Mouse (Mus musculus) layer of hippocampus, adult 18-20 months (tissue): ENCODE data around the gene Baat. TPM values are rescaled to one million over a fixed set of nuclear protein-coding genes. Genes with fewer than 3 reads are reported as not detected.
"Not testable (repeated sequence)": the region's sequence is repeated elsewhere in the genome, so short reads cannot be mapped to it uniquely, and the experiment has no call there.

Experiments
- DNase-seq, 2 experiments: peaks; one replicate each; pipeline ENCODE4 v3.0.0; 2022; ENCODE audit warnings: low spot score in 2 of 2
- total RNA-seq, 2 experiments: library from RNA; stranded (reverse); gene quantifications; 2 replicates each; pipeline ENCODE4 v1.2.3; 2021

Gene Baat
- total RNA-seq, 2 experiments from 2014 or later: 0.18 to 0.37 TPM

DNA sequence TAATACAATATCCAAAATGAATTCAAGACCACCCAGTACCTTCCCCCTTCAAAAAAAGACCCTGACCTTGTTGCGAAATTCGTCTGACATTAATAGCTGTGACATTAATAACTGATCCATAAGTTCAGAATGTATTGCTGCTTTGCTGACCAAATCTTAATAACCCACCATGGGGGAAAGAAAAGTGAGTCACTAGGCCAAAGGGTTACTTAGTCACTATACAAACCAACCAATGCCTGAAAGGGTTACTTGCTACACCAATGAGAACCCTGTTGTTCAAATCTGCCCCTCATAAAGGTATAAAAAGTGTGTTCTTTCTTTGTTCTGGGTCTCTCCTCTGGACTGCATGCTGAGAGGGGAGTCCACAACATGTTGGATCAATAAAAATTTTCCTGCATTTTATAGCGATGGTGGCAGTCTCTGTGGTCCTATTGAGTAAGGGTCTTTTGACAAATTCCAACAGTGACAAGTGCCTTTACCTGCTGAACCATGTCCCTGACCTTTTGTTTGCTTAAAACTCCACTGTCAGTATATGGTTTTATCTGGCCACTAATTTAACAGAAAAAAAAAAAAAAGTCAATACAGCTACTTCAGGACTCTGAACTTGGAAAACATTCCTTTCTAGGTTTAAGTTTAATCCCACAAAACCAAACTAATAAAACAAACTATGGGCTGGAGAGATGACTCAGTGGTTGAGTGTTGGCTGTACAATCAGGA is 20.3 kb downstream of the Baat start:
- DNase-seq: not testable (repeated sequence)

DNA sequence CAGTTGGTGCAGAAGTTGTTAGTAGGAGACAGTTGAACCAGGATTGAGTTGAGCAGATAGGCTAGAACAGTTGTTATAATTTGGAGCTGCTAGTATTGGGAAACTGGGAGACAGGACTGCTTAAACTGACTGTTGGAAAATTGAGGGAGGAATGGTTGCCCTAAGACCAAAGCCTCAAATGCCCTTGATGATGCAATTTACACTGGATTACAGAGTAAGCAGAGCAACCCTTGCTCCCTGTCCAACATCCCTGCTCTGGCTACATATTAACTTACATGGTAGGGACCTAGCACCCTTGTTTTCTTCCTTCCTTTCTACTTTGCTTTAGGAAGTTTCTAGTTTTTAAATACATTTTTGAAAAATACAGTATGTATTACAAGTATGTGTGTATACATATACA is 20.9 kb downstream of the Baat start:
- DNase-seq: no peak

DNA sequence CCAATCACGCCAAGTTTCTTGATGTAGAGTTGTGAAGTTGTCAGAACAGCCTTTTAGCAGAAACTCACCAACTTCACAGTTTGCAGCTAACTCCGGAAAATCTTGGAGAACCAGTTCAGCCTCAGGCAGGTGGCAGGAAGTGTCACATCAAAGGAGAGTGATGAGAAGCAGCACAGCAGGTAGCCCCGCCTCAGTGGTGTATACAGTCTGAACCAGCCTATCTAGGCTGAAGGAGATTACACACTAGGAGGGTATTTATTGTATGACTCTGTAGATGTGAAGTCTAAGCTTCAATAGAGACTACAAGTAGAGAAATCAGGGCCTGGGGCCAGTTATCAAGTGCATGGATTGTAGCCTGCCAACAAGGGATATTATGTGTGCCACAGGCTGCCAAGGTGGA is 25.5 kb downstream of the Baat start:
- no peak for DNase-seq

DNA sequence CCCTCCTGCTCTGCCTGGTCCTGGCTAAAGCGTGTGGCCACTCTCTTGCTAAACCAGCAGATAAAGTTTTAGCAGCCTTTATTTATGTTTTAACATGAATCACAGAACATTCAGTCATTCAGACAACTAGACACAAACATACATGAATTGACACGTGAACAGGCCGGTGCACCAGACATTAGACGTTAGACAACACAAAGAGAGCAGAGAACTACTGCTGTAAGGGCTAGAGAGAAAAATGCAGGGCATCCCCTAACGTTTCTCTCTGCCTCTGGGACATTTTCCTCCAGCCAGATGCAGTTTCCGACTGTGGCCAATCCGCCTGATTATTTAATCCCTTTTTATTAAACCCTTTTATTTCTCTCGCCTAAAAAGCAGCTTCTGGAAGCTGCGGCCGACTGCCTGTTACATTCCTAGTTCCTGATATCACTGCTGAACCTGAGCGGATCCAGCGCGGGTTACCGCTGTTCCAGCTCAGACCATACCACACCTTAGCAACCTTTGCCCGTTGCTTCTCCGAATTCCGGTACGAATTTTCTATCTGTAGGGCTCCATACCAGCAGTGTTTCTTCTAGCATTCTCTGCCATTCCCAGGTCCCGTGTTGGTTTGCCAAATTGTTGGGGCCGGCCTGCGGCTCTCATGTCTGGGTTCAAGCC is 26.1 kb downstream of the Baat start:
- no peak for DNase-seq

DNA sequence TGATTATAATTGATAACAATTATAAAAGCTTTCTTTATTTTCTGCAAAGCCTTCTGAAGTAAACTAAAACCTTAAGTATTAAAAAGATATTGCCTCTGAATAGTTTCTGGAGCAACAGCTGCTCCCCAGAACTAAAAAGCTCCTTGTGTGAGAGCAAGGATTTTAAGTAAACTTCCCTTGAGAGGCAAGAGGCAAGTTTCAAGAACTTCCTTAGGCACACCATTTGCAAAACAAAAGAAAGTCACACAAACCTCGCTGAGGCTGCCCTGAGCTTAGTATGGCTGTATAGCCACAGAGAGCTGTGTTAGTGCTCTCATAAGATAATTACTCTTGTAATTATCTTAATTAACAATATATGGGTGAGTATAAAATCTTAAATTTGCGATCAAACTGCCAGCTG is 27.3 kb downstream of the Baat start:
- not testable (repeated sequence) for DNase-seq

DNA sequence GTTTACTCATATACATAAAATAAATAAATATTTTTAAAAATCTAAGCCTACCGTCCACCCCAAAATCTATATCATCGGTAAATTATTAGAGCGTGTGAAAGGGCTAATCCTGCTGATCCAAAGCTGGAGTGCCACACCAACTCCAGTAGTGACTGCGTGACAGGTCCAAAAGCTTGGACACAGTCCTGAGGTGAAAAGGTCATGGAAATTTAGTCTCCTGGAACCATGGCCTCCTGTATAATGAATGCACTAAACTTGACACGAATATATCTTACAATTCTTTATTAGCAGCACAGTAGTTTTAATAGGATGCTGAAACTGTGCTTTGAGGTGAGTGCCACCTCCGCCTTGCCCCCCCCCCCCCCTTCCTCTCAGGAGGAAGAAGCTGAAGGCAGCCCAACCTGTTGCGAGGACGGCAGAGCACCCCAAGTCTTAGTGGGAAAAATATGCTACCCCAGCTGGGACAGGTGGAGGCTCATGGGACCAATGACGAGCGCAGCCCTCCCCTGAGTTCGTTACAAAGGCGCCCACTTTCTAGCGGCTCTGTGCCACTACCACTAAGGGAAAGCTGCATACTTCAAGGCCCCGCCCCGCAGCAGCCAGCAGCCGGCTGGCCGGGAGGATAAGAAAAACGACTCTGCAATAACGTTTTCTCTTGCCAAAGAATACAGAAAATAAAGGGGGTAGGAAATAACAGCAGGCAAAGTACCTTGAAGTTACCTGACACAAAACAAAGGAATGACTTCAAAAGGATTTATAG is 28.1 kb downstream of the Baat start:
- DNase-seq: no peak

DNA sequence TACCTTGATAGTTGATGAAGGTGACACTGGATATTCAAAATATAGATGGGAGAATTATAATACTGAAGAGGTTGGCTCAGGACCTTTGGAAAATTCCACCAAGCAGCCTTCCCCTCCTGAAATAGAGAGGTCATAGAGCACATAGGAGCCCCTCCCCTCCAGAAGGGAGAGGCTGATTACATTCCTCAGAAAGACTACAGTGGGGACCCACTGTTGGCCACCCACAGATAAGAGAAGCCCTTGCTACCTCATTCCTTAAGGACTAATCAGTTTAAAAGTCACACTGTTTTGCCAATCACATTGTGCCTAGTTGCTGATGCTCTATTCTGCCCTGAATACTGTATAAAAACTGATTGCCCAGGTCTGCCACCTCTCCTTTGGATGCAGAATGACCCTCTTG is 31.8 kb downstream of the Baat start:
- no peak for DNase-seq

DNA sequence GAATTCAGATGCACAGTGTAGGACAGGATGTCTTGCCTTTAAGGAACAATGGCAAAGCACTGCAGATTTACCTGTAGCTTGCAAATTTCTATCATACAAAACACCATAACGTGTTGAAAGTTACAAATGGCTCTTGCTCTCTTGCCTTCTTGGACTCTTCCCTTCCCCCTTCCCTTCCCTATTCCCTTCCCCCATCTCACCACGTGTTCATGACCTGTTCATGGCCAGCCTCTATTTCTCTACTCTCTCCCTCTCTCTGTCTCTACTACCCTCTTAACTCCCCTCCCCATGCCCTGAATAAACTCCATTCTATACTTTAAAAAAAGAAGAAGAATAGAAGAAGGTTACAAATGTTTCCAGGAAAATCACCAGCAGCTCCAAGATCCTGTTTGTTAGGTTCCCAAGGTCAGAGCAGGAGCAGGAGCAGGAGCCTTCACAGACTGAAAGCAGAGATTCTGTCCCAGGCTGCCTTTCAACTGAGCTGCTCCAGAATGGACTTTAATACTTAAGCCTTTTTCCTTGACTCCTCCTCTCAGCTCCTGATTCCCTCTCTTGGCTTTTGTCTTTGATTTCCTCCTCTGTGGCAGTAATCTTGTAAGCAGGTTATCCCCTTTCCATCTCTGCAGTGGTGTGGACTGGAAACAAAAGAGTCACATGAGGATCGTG is 32.8 kb downstream of the Baat start, which contains the start of gene Acnat1:
Acnat1 (minus strand) TSS at position 478 of the 666 bp plus-strand sequence.
- no peak for DNase-seq

DNA sequence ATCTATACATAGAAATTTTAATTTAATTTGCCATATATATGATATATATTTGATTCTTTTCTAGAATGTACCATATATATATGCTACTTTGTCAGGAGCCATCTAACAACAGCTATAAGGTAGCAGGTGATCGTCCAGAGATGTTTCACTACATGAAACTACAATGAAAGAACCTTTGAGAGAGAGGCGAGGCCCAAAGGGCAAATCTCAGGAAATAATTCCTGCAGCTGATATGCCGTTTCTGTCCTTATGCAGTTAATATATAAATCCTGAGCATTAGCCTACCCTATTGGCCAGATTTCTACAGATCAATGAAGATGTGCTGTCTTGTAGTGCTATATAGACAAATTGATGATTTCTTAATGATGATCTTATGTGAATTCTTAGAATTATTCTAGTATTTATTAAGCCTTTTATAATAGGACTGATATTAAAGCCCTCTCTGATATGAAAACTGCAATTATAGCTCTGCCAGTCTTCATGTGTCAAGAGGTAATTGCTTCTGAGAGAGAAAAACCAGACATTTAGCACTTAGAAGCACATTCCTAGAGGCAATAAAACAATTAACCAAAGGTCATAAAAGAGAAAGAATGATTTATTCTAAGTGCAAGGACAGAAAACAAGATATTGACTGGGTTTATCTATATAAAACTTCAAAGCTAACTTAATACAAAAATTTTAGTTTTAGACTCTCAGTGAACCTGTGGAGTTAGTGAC is 36.8 kb downstream of the Baat start:
- no peak for DNase-seq

DNA sequence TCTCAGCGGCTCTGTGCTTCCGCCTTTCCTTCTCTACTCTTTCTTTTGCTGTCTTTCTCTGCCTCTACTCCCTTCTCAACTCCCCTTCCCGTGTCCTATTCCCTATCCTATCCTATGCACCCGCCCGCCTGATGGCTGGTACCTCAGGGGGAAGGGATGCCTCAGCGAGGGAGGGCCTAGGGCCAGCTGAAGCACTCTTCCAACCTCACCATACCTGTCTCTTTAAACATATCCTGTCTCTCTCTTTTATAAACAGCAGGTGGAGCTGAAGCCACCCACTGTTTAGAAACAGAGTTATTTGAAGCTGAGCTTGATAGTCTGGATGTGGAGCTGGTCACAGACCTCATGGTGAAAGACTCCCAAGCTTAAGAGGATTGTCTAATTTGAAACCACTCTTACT is 39.0 kb downstream of the Baat start:
- DNase-seq: no peak

DNA sequence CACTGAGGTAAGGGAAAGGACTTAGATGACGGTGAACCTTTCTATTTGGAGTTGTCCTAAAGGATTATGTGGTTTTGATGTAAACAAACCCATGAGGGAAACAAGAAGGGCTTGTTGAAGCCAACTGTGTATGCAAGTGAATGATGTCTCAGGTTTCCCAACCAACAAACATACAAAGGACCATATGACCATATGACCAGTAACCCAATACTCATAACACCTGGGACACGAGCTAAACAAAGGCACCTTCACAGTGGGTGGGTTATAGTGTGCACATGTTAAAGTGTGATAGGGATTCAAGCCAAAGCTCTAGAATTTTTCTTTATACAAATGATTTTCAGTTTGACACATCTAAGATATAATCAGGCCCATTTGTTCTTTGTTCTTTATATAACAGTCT is 50.2 kb downstream of the Baat start:
- no peak for DNase-seq

DNA sequence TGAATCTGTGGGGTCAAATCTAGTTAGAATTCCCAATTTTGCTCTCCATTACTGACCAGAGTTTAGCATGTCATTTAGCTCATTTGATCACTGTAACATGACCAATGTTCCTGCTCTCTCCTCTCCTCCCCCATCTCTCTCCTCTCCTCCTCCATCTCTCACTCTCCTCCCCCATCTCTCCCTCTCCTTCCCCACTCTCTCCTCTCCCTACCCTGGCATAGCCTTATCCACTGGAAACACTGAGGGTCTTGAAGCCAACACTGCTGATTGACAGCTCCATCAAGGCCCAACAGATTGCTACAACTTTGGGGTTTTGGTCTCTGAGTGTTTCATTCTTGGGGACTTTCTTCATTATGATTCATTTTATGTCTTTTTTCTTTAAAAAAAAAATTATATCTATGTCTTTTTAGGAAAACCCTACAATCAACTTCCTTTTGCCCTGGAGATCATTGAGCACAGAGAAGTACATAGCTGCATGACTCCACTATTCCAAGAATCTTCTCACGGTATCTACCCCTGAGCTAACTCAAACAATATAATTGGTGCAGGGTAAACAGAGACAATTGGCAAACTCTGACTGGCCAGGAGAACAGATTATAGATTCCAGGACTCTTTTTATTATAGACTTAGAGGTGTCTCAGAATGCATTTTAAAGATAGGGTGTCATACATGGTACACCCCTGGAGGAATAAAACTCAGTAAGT is 54.4 kb downstream of the Baat start:
- no peak for DNase-seq

DNA sequence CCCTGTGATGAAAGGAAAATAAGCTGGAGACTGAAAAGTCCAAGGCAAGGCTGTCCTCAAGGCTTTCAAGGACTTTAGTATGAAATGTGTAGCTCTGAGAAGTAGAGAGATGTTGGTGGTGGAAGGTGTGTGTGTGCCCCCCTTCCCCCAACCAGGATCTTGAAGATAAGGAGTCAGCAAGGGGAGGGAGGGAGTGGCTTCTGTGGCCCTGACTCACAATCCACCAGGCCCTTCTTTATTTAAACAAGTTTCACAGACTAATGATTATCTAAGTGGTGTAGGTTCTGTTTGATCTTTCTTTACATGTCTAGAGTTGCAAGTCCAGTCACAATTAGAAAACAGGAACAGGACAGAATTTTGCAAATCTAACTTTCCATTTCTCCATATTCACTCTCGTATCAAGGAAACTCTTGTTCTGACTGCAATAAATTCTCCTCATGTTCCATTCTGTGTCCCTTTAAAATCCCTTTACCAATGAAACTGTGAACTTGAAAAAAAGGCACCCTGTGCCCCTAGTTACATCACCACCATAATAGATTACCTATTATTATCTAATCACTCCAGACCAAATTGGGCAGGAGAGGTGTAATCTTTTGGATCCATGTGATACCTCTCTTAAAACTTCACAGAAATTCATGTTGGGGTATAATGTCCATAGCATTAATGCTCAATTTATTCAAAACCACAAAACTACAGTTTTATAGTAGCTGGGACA is 55.1 kb downstream of the Baat start:
- not testable (repeated sequence) for DNase-seq

Other genes with a start within 250 kb of the Baat start
- gene Acnat2, start 98.4 kb downstream of the Baat start, total RNA-seq: not detected
- gene Acnat1, start 32.6 kb downstream of the Baat start, total RNA-seq: not detected
- 10 to 100 TPM; 32.9 to 33.6 TPM for gene Mrpl50, start 14.5 kb upstream of the Baat start, total RNA-seq
- 10 to 100 TPM; 30.1 to 37.3 TPM for gene Zfp189, start 14.6 kb upstream of the Baat start, total RNA-seq
- gene Aldob, start 43.0 kb upstream of the Baat start, total RNA-seq: 1 to 10 TPM; 1.9 to 2.1 TPM
- 10 to 100 TPM; 75.4 to 77.1 TPM for gene Tmem246, start 91.3 kb upstream of the Baat start, total RNA-seq
- 10 to 100 TPM; 68.9 to 72.2 TPM for gene Rnf20, start 125.4 kb upstream of the Baat start, total RNA-seq
- gene Ppp3r2, start 175.5 kb upstream of the Baat start, total RNA-seq: under 1 TPM; 0.32 to 0.36 TPM